Mouse (Mus musculus) forebrain, embryonic 12.5 days (tissue): ENCODE data around the gene Acot12. TPM values are rescaled to one million over a fixed set of nuclear protein-coding genes. Genes with fewer than 3 reads are reported as not detected.
"Not testable (repeated sequence)": the region's sequence is repeated elsewhere in the genome, so short reads cannot be mapped to it uniquely, and the experiment has no call there.

ENCODE experiments used
- ATAC-seq: fragments of 200-750 bp; cut with Nextera tagmentation; 2 replicates; pipeline ENCODE4 v1.8.0; 2017; ENCODE audit warnings: moderate TSS enrichment; ENCODE audit not compliant: low FRiP score
- H3K27ac ChIP-seq: fragments of 300-500 bp; sonication (generic); 2 replicates; pipeline ENCODE4 v1.5.1; 2016; ENCODE audit warnings: mild to moderate bottlenecking
- H3K27me3 ChIP-seq: fragments of 300-500 bp; sonication (generic); 2 replicates; pipeline ENCODE4 v1.6.1; 2016; ENCODE audit warnings: mild to moderate bottlenecking
- H3K36me3 ChIP-seq: fragments of 300-500 bp; sonication (generic); replicated peaks from 2 replicates; pipeline ENCODE4 v1.6.1; 2016; ENCODE audit warnings: mild to moderate bottlenecking
- H3K4me1 ChIP-seq: fragments of 300-500 bp; sonication (generic); 2 replicates; pipeline ENCODE4 v1.6.1; 2016
- H3K4me2 ChIP-seq: fragments of 300-500 bp; sonication (generic); 2 replicates; pipeline ENCODE4 v1.6.1; 2016; ENCODE audit warnings: mild to moderate bottlenecking, moderate library complexity
- H3K4me3 ChIP-seq: fragments of 300-500 bp; sonication (generic); replicated peaks from 2 replicates; pipeline ENCODE4 v1.5.1; 2016; ENCODE audit warnings: mild to moderate bottlenecking
- H3K9ac ChIP-seq: fragments of 300-500 bp; sonication (generic); 2 replicates; pipeline ENCODE4 v1.6.1; 2016; ENCODE audit warnings: mild to moderate bottlenecking
- H3K9me3 ChIP-seq: fragments of 300-500 bp; sonication (generic); 2 replicates; pipeline ENCODE4 v1.6.1; 2016
- WGBS: fragments of 180-500 bp; shearing (Covaris S2); methylation state at CpG from one replicate; pipeline ENCODE4 v1.1.7; 2016; 5-methylcytosine and 5-hydroxymethylcytosine counted together
- polyA plus RNA-seq: library from polyadenylated mRNA; unstranded; fragments of >200 nt; fragmentation: Nextera tagmentation; extraction: Ambion mirVana; gene quantifications from 2 replicates; pipeline ENCODE4 v1.2.1, GENCODE M21; 2016

Acot12 gene
- polyA plus RNA-seq, 1 experiment from 2014 or later: not detected

- Histone ChIP-seq H3K4me3 (no peak overlapping the region), H3K27me3 (no peaks in the 10 kb centered on the region), H3K27ac (no peak overlapping the region), H3K9me3 (no peaks in the 10 kb centered on the region), H3K36me3 (no peaks in the 10 kb centered on the region), H3K4me1 (no peaks in the 10 kb centered on the region), H3K9ac (no peak overlapping the region), H3K4me2 (no peak overlapping the region)
- whole genome bisulfite sequencing: 95% methylated on average over 6 of the region's 6 CpGs
- ATAC-seq: no peak
Measured at GRCm38 (mm10) chr13:91761654-91762445, 20.5 kb downstream of the Acot12 start.

- WGBS: 92% methylated on average over 3 of the region's 3 CpGs
- not testable (repeated sequence) for H3K4me2 ChIP-seq
Measured at GRCm38 (mm10) chr13:91763654-91764053, 22.3 kb downstream of the Acot12 start.

DNA sequence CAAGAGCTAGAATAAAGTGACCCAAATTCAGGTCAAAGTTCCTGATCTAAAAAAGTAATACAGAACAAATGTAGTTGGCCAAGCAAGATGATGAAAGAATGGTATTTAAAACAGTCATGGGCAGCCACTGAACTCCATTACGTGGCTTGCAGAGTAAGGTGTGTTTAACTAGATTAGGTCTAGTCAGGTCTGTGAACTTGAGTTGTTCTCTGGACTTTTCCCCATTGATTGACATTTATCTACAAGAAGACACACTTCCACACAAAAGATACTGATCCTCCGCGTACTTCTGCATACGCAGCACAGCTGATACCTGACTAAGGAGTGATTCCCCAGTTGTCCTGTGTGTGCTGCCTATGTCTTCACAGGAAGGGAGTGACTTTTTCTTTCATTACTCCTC is 24.3 kb downstream of the Acot12 start:
- no peak for ATAC-seq
- no peak overlapping the region for H3K27ac ChIP-seq
- H3K27me3 ChIP-seq: no peaks in the 10 kb centered on the region
- 92% methylated on average over 4 of the region's 4 CpGs for WGBS
- no peak overlapping the region for H3K9ac ChIP-seq
- no peak overlapping the region for H3K4me2 ChIP-seq
- no peak overlapping the region for H3K4me3 ChIP-seq
- H3K36me3 ChIP-seq: no peaks in the 10 kb centered on the region
- H3K4me1 ChIP-seq: no peaks in the 10 kb centered on the region
- no peaks in the 10 kb centered on the region for H3K9me3 ChIP-seq

More at GRCm38 (mm10) chr13:91763654-91764053, 22.3 kb downstream of the Acot12 start:
- H3K36me3 ChIP-seq, H3K4me3 ChIP-seq, H3K9me3 ChIP-seq, H3K9ac ChIP-seq, H3K27me3 ChIP-seq, ATAC-seq, H3K4me1 ChIP-seq, H3K27ac ChIP-seq: not testable (repeated sequence)

DNA sequence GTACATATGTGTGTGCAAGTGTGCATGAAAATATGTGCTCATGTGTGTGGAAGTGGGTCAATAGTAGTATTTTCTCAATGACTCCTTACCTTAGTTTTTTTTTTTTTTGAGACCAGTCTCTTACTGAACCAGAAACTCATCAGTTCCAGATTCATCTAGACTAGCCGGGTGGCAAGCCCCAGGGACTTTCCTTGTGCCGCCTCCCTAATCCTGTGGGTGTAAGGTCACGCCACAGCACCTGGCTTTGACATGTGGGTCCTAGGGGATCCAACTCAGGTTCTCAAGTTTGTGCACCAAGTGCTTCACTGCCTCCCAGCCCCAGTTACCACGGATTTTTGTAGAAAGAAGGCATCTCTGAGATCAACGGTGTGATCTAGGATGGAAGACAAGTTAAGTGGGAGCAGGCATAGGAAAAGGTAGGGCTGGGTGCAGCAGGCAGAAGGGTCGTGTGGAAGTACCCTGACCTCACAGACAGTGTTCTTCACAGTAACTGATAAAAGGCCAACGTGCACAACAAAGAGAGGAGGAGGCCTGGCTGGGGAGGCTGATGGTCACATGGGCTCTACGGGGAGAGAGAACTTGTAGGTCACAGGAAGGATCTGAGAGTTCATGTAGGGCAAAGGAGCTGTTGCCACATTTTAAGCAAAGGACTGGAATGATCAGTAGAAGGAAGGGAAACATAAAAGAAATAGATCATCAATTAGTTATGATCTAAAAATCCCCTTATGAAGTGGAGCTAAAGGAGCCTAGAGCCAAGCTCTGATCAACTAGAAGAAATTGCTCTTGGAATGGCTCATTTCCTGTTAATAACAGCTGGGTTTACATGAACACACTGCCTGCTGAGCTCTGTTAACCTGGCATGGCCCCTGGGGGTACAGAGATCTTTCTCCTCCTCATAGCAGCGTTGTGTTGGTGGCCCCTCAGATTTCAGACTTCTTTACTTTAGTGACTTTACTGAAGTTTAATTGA is 27.7 kb downstream of the Acot12 start:
- ATAC-seq: no peak
- WGBS: 82% methylated on average over 9 of the region's 9 CpGs
- Histone ChIP-seq H3K27ac (no peak overlapping the region), H3K9ac (no peak overlapping the region), H3K9me3 (no peaks in the 10 kb centered on the region), H3K27me3 (no peaks in the 10 kb centered on the region), H3K36me3 (no peaks in the 10 kb centered on the region), H3K4me1 (no peaks in the 10 kb centered on the region), H3K4me3 (no peak overlapping the region), H3K4me2 (no peak overlapping the region)

- Histone ChIP-seq H3K9ac (no peak overlapping the region), H3K27me3 (no peaks in the 10 kb centered on the region), H3K4me2 (no peak overlapping the region), H3K9me3 (no peaks in the 10 kb centered on the region), H3K4me3 (no peak overlapping the region), H3K4me1 (no peaks in the 10 kb centered on the region), H3K27ac (no peak overlapping the region), H3K36me3 (no peaks in the 10 kb centered on the region)
- 92% methylated on average over 5 of the region's 5 CpGs for WGBS
- no peak for ATAC-seq
Measured at GRCm38 (mm10) chr13:91778092-91778491, 36.8 kb downstream of the Acot12 start.

DNA sequence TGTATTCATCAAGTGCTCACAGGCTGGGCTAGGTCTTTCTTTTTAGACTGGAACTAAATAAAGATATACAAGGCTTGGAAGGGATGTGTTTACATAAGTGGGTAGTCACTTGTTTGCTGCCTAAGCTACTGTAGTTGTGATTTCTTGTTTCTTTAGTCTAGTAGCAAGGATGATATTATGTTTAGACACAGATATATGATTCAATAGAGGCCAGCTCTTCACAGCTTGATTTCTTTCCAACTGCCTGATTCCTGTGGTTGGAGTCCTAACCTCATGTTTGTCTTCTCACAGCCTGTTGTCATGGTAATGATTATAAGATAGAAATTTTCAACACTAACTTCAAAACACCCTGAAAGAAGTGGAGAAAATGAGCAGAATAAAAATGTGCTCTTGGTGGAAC is 38.6 kb downstream of the Acot12 start:
- H3K4me3 ChIP-seq: no peak overlapping the region
- H3K4me2 ChIP-seq: no peak overlapping the region
- no peaks in the 10 kb centered on the region for H3K36me3 ChIP-seq
- no peaks in the 10 kb centered on the region for H3K9me3 ChIP-seq
- no peaks in the 10 kb centered on the region for H3K27me3 ChIP-seq
- no peak for ATAC-seq
- no peak overlapping the region for H3K27ac ChIP-seq
- H3K9ac ChIP-seq: no peak overlapping the region
- H3K4me1 ChIP-seq: no peaks in the 10 kb centered on the region

GRCm38 (mm10) chr13:91792035-91792434 is 50.7 kb downstream of the Acot12 start:
- Histone ChIP-seq H3K4me3 (no peak overlapping the region), H3K36me3 (peaks cover 31% of the 10 kb centered on the region), H3K27me3 (no peaks in the 10 kb centered on the region), H3K4me2 (no peak overlapping the region), H3K27ac (no peak overlapping the region), H3K9ac (no peak overlapping the region), H3K4me1 (no peaks in the 10 kb centered on the region), H3K9me3 (no peaks in the 10 kb centered on the region)
- WGBS: 81% methylated on average over 1 of the region's 1 CpGs
- ATAC-seq: no peak

DNA sequence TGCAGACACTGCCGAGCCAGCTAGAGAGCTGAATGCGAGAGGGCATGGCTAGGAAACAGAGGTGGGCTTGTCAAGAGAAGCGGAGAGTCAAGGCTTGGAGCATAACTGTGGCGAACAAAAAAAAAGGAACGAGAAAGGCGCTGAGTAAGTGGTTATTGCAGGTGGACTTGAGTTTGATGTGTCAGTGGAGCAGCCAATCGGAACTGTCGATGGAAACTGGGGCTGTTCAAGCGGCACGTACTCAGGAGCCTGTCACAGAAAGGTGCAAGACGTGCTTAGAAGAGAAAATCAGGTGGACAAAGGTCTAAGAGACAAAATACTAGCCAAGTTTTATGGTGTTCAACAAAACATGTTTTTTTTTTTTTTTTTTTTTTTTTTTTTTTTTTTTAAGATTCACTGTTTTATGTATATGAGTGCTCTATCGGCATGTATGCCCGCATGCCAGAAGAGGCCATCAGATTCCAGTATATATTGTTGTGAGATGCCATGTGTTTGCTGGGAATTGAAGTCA is 53.7 kb downstream of the Acot12 start:
- ATAC-seq: no peak
- H3K4me3 ChIP-seq: no peak overlapping the region
- no peaks in the 10 kb centered on the region for H3K27me3 ChIP-seq
- H3K4me2 ChIP-seq: no peak overlapping the region
- peaks cover 60% of the 10 kb centered on the region for H3K36me3 ChIP-seq
- H3K9ac ChIP-seq: no peak overlapping the region
- WGBS: 97% methylated on average over 13 of the region's 13 CpGs
- no peaks in the 10 kb centered on the region for H3K9me3 ChIP-seq
- no peaks in the 10 kb centered on the region for H3K4me1 ChIP-seq
- no peak overlapping the region for H3K27ac ChIP-seq

DNA sequence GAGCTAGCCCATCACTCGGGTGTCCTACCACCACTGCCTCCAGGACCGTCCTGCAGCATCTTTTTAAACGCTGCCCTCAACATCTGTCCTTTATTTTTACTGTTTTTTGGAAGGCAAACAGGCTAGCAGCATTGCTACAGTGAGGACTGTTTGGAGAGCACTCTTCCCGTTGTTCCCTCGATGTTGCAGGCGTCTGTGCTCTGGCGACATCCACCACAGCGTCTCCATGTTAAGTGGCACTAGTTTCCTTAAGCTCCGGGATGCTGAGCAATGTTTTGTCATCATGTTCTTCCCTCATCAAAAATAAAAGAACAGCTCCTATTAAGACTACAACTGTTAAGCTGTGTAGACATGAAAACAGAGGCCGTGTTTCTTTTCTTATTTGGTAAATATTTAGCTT is 54.3 kb downstream of the Acot12 start:
- H3K4me1 ChIP-seq: no peaks in the 10 kb centered on the region
- H3K4me3 ChIP-seq: no peak overlapping the region
- no peaks in the 10 kb centered on the region for H3K27me3 ChIP-seq
- H3K4me2 ChIP-seq: no peak overlapping the region
- no peaks in the 10 kb centered on the region for H3K9me3 ChIP-seq
- H3K36me3 ChIP-seq: peaks cover 66% of the 10 kb centered on the region
- no peak overlapping the region for H3K9ac ChIP-seq
- H3K27ac ChIP-seq: no peak overlapping the region
- 90% methylated on average over 10 of the region's 10 CpGs for WGBS
- no peak for ATAC-seq

DNA sequence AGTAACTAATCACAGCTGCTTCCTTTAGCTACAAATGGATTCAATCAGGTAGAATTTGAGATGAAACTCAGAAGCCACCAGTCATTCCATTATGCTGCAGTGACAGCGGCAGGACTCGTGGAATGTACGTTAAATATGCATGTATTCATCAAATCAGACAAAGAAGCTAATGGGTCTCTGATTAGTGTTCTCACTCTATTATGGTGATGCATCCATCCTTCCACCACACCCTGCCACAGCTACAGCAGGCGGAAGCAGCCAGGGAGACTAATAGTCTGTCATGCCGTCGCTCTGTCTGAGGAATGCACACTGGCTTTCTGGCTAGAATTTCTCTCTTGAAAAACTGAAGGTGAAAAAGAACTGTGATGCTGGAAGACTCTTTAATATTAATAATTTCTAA is 54.7 kb downstream of the Acot12 start:
- peaks cover 70% of the 10 kb centered on the region for H3K36me3 ChIP-seq
- no peak overlapping the region for H3K4me3 ChIP-seq
- no peak overlapping the region for H3K27ac ChIP-seq
- 75% methylated on average over 6 of the region's 6 CpGs for WGBS
- peak; percentile 49; the same call in 1 of the 2 replicates for ATAC-seq
- no peak overlapping the region for H3K9ac ChIP-seq
- H3K9me3 ChIP-seq: no peaks in the 10 kb centered on the region
- H3K4me1 ChIP-seq: no peaks in the 10 kb centered on the region
- H3K27me3 ChIP-seq: no peaks in the 10 kb centered on the region
- H3K4me2 ChIP-seq: no peak overlapping the region

DNA sequence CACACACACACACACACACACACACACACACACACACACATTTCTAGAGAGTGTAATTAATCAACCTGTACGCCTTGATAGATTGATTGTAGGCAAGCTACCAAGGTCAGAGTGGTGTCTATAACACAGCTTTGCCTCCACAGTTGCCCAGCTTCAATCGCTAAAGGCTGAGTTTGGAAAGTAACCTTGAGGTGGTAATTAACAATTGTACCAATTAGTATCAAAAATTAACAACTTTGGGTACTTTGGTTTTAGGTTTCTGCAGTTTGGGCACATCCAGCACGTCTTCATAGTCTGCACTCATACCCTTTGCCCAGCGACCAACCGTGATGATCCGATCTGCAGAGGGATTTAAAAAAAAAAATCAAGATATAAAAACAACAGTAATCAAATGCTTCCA is 55.6 kb downstream of the Acot12 start:
- H3K9ac ChIP-seq: no peak overlapping the region
- no peak overlapping the region for H3K4me3 ChIP-seq
- peaks cover 79% of the 10 kb centered on the region for H3K36me3 ChIP-seq
- no peaks in the 10 kb centered on the region for H3K27me3 ChIP-seq
- no peaks in the 10 kb centered on the region for H3K9me3 ChIP-seq
- ATAC-seq: no peak
- H3K4me1 ChIP-seq: no peaks in the 10 kb centered on the region
- no peak overlapping the region for H3K4me2 ChIP-seq
- H3K27ac ChIP-seq: no peak overlapping the region
- 91% methylated on average over 6 of the region's 6 CpGs for WGBS

DNA sequence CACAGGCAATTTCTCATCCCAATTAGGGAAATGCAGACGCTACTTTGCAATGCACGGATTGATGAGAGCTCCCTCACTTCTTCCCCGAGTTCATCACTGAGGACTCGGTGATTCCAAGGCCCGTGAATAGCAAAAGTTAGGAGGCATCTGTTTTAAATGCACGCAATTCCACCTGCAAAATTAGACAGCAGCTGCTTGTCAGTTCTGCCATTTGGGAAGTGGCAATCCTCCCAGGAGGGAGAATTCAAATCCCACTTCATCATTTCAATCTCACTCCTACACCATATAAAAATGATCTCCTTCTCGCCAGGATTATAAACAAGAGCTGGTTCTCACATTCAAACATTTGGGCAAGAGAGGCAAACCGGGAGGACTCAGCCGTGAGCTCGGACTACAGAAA is 56.1 kb downstream of the Acot12 start:
- H3K27me3 ChIP-seq: no peaks in the 10 kb centered on the region
- H3K9me3 ChIP-seq: no peaks in the 10 kb centered on the region
- H3K9ac ChIP-seq: no peak overlapping the region
- no peak overlapping the region for H3K27ac ChIP-seq
- H3K4me3 ChIP-seq: no peak overlapping the region
- H3K36me3 ChIP-seq: peaks cover 80% of the 10 kb centered on the region
- no peaks in the 10 kb centered on the region for H3K4me1 ChIP-seq
- no peak overlapping the region for H3K4me2 ChIP-seq
- 93% methylated on average over 10 of the region's 10 CpGs for WGBS
- ATAC-seq: no peak
